In the genomic region with DNA sequence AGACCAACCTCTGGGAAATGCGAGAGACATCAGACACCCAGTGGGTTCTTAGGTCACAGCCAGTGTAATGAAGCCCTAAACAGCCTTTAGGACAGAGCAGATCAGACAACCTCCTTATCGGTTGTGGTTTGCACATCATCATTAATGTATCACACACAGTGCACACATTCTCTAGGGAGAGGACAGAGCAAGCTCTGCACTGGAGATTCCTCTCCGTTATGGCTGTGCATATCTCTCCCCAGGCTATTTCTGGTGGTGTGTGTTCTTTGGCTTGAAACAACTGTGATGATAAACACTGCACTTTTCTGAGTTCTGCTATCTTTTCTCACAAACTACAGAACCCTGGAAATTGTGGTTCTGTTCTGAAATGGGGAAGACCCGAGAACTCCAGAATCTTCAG, we compare ENCODE assay signal across 1 mouse cellular context.
TF ChIP-seq lines count a peak whose summit lies in the region.

No protein-coding gene starts in this region.

TF ChIP-seq in MEL, 35 proteins besides CTCF, POLR2A, EP300 and RAD21 (continued from another document):
- no peak for TF ChIP-seq UBTF (IDR thresholded peaks at IDR 0.05; ENCODE audit: borderline replicate concordance, insufficient read depth, low read depth, low read length)
- TF ChIP-seq RCOR1 (IDR thresholded peaks at IDR 0.05; ENCODE audit: low read depth, low read length), result peak; percentile 79
- no peak for TF ChIP-seq ZKSCAN1 (IDR thresholded peaks at IDR 0.05; ENCODE audit: low read depth, low read length)
- TF ChIP-seq E2F4 (IDR thresholded peaks at IDR 0.05; ENCODE audit: borderline replicate concordance, low read depth, low read length), result no peak
- 0 out of 2 replicates have a peak, but pooled peaks have one; percentile 38 for TF ChIP-seq MAZ (IDR thresholded peaks at IDR 0.05; ENCODE audit: low read depth, low read length)
- no peak for TF ChIP-seq NRF1 (IDR thresholded peaks at IDR 0.05; ENCODE audit: insufficient read depth, low read depth, low read length, poor library complexity, severe bottlenecking)
- no peak for TF ChIP-seq CHD2 (IDR thresholded peaks at IDR 0.05; ENCODE audit: low read length)
- no peak for TF ChIP-seq ELF1 (IDR thresholded peaks at IDR 0.05; ENCODE audit: low read depth, low read length)
TF ChIP-seq in MEL: peak in this region for 9.
